Mouse (Mus musculus) heart, postnatal 25 days (tissue): ENCODE data around the gene Ccdc160. TPM values are rescaled to one million over a fixed set of nuclear protein-coding genes. Genes with fewer than 3 reads are reported as not detected.
A peak's percentile ranks its signal among the peaks of the same experiment; 100 is the strongest.

Source experiments
- DNase-seq: peaks from one replicate; pipeline ENCODE4 v3.0.0; 2022; ENCODE audit warnings: low spot score
- intact Hi-C: fragments of 180-260 bp; cut with DNase I; formaldehyde crosslinking; loops from one replicate; pipeline ENCODE4 v1.15.1; 2025
- total RNA-seq, 2 experiments: library from RNA; stranded (reverse); gene quantifications; 2 replicates each; pipeline ENCODE4 v1.2.3; 2021

Ccdc160 gene
- under 1 TPM; 0.22 to 0.60 TPM for total RNA-seq

DNA sequence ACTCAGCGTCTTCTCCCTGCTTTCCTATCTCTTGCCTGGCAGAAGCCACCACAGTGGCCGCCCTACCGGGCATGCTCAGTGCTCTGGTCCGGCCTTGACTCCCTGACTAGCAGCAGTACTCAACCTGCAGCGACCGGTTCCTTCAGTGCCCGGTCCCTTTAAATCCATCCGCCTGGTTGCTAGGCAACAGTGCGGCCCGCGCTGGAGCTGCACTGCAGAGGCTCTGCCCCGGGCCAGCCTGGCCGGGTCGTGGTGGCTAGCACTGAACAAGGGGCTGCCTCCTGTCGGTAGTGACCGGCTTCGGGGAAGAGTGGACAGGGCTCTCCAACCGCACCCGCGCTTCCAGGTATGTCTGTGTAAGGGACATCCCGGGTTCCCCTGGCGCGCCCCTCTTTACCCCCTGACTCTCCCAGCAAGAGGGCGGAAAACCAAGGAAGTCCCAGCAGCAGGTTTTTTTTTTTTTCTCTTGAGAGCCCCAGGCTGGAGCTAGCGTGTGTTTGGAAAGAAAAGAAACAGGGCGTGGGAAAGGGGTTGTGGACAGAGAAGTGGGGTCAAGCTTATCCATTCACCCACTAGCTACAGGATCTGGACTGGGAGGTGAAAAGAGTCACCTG is at the start of gene Ccdc160:
Gene Ccdc160, plus strand, starts transcription at position 221 of the 614 bp plus-strand sequence.
- intact Hi-C loops, result no loop called here
- DNase-seq, result peak; percentile 36

- intact Hi-C loops, result no loop called here
- DNase-seq, result no peak
Measured at GRCm38 (mm10) chrX:52743781-52744180, 47.2 kb upstream of the Ccdc160 start.

DNA sequence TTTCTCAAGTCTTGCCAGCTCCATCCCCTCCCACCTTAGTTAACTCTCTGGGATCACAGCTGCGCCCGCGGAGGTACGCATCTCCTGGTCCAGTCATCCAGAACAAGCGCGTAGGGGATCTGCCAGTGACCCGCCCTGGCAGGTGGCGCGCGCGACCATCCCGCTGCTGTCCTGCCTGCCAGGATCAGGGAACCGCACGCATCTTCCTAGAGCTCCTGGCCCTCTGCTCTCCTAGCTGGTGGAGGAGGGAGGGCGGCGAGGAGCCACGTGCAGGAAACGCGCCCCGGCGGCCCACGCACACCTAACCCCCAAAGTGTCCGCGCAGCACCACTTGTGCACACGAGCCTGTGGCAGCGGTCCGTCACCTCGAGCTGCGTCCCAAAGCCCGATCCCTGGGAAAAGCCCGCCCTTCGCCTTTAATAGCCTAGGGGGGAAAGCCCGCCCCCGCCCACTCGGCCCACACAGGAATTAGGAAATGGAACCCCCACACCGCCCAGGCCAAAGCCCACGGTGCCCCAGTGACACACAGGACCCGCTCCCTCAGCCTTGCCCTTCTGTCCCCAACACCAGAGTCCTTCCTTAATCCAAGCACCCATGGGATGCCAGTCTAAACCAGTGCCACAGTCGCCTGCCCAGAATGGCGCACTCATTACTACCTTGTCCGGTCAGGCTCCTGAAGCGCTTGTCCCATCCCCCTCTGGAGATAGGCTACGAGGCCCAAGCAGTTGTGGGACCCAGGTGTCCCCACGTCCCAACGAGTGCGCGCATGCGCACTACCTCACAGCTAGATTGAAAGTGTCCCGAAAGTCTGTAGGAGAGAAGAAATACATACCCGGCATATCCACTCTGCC is 46.6 kb upstream of the Ccdc160 start:
- intact Hi-C loops, result no loop called here
- DNase-seq, result no peak

- intact Hi-C loops, result no loop called here
- DNase-seq, result no peak
Measured at GRCm38 (mm10) chrX:52745462-52745861, 45.5 kb upstream of the Ccdc160 start.

DNA sequence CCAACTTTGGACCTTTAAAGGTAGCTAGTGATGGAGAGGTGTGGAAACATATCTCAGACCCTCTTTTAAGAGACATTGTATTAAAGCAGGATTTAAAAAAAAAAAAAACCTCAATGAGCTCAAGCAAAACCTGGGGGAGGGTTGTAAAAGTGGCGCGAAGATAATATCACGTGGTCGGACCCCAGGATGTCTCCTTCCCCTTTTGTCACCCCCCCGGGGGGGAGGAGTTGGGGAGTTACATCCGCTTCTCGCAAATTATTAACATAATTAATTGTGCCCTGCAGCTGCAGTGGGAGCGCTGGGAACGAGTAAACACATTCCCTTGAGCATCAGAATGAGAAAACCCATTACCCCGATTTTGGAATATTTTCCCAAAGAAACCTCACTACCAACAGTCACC is 45.1 kb upstream of the Ccdc160 start:
- intact Hi-C loops, result no loop called here
- DNase-seq, result no peak

DNA sequence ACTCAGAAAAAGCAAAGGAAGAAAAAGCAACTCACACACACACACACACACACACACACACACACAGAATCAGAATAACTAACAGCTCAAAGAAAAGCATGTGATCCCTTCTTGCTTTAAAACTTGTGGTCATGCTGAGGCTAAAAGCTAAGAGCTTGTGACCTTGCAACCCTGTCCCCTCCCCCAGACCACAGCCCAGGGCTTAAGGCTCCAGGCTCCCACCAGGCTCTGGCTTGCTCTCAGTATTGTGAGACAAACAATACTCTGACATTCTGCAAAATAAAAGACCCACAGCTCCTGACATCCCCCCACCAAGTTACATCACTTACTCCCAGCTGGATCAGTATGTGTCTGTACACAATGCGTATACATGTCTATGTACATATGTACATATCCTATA is 44.2 kb upstream of the Ccdc160 start:
- no peak for DNase-seq
- intact Hi-C loops, result no loop called here

- no peak for DNase-seq
- intact Hi-C loops, result no loop called here
Measured at GRCm38 (mm10) chrX:52753491-52754085, 37.4 kb upstream of the Ccdc160 start.

- no peak for DNase-seq
- intact Hi-C loops, result no loop called here
Measured at GRCm38 (mm10) chrX:52757164-52757563, 33.8 kb upstream of the Ccdc160 start.

- intact Hi-C loops, result no loop called here
- DNase-seq, result no peak
Measured at GRCm38 (mm10) chrX:52759232-52759631, 31.8 kb upstream of the Ccdc160 start.

DNA sequence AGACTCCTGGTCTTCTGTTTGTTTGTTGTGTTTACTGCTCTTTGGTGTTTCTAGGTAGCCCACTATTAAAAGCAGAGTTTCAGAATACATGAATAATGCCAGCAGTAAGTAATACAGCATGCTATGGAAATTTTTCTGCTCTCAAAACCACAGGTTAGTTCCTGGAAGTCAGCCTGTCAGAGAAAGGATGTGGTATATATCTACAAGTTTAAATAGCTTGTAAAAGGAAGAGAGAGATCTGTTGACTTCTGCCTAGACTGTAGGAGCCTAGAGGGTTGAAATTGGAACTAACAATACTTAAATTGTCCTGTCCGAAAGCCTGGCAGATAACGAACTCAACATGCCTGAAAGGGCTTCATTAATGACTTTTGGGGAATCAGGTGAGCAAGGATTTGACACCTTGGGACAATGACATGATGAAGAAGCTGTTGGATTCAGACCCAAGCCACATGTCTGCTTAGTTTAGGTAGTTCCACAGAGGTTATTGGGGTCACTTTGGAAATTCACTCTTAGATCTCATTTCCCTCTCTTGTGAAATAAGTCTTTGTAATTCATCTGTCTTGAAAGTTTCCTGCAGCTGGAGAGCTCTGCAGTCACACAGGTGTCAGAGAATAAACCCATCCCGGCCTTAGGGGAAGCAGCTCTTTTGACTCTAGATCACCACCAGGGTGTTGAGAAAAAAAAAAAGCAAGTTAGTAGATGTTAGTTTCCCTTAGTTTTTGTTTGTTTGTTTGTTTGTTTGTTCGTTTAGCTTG is 30.6 kb upstream of the Ccdc160 start:
- intact Hi-C loops, result no loop called here
- no peak for DNase-seq

DNA sequence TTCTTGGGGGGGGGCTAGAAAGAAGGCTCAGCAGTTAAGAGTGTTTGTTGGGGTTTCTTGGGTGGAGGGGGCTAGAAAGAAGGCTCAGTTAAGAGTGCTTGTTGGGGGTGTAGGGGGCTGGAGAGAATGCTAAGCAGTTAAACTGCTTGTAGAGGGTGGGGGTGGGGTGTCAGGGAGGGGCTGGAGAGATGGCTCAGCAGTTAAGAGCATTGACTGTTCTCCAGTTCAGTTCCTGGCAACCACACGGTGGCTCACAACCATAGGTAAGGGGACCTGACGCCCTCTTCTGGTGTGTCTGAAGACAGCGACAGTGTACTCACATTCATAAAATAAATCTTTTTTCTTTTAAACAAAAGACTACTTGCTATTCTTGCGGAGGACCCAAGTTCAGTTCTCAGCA is 28.8 kb upstream of the Ccdc160 start:
- intact Hi-C loops, result no loop called here
- DNase-seq, result no peak

- DNase-seq, result no peak
- intact Hi-C loops, result no loop called here
Measured at GRCm38 (mm10) chrX:52775973-52776372, 15.0 kb upstream of the Ccdc160 start.

GRCm38 (mm10) chrX:52777671-52778070 is 13.3 kb upstream of the Ccdc160 start:
- intact Hi-C loops, result no loop called here
- no peak for DNase-seq

GRCm38 (mm10) chrX:52783898-52784297 is 7.1 kb upstream of the Ccdc160 start:
- intact Hi-C loops, result no loop called here
- no peak for DNase-seq

DNA sequence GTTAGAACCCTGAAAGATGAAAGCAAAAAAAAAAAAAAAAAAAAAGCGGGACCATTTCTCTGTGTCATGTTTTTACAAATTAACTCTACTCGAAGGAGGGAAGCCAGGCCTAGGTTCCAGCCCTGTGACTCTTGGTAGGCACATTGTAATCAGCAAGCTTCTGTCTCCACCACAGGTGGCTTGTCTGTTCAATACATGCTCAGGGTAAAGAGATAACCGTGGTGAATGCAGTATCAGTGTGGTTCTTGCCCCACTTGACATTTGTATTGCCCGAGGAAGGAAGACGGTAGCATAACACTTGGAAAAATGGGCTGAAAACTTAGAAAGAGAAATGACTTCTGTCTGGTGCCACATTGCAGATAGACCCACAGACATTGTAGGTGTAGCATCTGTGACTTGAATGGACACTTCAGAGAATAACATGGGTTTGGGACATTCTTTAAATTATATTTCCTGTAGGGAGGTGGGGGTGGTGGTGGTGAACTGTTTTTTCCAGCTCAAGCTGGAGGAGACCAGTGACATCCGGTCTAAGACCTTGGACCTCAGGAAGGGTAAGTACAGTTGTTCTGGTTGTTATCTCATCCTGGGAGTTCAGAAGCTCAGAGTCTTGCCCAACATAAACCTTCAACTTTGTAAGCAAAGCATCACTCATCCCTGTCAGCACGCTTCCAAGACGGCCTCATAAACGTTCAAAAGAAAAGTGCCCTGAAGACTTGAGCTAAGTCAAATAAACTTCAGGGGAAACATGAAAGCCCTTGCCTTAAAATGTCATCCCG is 1.1 kb downstream of the Ccdc160 start:
- intact Hi-C loops, result no loop called here

GRCm38 (mm10) chrX:52792861-52793260 is 1.9 kb downstream of the Ccdc160 start:
- intact Hi-C loops, result no loop called here
- DNase-seq, result no peak

More for the DNA sequence above, 1.1 kb downstream of the Ccdc160 start:
- no peak for DNase-seq

DNA sequence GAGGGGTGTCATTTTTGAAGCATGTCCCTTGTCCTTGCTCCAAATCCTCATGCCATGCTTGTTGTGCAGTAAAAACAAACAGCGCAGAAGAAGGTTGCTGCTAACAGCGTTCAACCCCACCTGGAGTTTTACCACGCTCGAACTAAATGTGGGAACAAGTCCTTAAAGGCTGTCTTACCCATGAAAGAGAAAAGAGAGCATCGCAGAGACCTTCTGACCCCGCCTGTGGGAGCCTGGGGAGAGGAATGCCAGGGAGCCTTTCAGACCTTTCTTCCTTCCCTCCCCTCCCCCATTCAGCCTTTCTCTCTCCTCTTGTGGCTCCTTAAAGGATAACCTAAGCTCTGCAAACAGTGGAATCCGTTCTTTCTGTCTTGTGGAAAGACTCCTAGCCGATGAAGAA is 4.8 kb downstream of the Ccdc160 start:
- DNase-seq, result no peak
- intact Hi-C loops, result no loop called here

DNA sequence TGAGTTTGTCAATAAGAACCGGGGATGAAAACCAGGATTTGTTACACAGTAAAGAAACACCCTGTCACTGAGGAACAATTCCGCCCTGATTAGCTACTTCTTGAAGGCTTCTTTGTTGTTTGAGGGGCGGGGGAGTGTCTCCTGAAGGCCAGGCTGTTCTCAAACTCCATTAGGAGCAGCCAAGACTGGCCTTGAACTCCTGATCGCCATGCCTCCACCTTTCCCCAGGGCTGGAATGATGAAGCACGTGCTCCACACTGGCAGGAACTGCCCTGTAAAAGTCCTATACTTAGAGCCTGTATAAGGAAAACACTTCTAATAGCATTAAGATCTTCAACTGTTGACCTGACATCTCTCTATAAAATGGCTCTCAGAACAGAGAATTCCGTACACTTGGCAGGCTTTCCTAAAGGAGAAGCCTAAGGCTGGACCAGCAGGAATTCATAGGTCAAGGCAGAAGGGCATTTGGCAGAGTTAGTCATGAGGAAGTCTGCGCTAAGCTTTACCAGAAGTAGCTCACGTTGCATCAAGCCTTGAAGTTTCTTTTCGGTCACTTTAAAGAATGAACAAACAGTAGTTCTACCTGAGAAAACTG is 6.1 kb downstream of the Ccdc160 start:
- DNase-seq, result no peak
- intact Hi-C loops, result no loop called here

- DNase-seq, result no peak
- intact Hi-C loops, result no loop called here
Measured at GRCm38 (mm10) chrX:52798255-52798654, 7.3 kb downstream of the Ccdc160 start.
